Mouse (Mus musculus) frontal cortex, postnatal 14 days (tissue): ENCODE measurements around the gene Mob3a.

Experiments used
- DNase-seq, 2 experiments: peaks; one replicate each; pipeline ENCODE4 v3.0.0; 2022; ENCODE audit warnings: low spot score in 2 of 2

Mob3a gene

DNA sequence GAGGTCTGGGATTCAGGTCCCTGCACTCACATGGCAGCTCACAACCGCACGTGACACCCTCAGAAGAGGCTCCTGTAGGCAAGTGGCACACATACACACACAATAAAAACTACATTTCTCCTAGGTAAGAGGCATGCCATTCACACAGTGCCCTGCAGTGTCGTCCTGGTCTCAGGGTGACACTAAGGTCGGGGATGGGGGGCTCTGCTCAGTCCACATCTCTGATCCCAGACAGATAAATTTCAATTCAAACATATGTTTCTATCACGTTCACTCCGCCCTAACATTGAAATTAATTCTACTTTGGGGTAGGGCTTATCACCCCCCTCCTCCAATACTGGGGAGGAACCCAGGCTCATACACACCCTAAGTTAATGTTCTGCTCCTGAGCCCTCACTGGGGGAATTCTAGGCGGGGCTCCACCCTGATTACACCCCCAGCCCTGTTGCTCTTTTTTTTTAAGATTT is 1.7 kb downstream of the Mob3a start:
- DNase-seq = no peak

GRCm38 (mm10) chr10:80698605-80699004 is 3.2 kb downstream of the Mob3a start:
- DNase-seq = no peak

DNA sequence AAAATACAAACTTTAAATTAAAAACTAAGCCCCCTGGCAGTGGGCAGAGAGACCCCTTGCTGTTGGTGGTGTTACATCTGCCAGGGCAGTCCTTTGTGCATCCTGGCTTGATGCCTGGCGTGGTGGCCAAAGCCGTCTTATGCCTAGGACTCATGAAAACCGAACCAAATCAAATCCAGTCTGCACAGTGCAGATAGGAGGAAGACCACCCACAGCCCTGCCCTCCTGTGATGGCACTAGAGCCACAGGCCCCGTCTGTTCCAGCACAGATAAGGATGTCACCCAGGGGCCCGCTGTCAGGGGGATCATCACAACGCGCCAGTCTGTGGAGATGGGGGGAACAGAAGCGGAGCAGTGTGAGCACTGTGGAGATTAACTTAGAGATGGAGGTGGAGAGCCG is 4.0 kb downstream of the Mob3a start:
- no peak for DNase-seq

- DNase-seq = no peak
Measured at GRCm38 (mm10) chr10:80697393-80697787, 4.4 kb downstream of the Mob3a start.

- no peak for DNase-seq
Measured at GRCm38 (mm10) chr10:80696502-80697392, 5.0 kb downstream of the Mob3a start.

DNA sequence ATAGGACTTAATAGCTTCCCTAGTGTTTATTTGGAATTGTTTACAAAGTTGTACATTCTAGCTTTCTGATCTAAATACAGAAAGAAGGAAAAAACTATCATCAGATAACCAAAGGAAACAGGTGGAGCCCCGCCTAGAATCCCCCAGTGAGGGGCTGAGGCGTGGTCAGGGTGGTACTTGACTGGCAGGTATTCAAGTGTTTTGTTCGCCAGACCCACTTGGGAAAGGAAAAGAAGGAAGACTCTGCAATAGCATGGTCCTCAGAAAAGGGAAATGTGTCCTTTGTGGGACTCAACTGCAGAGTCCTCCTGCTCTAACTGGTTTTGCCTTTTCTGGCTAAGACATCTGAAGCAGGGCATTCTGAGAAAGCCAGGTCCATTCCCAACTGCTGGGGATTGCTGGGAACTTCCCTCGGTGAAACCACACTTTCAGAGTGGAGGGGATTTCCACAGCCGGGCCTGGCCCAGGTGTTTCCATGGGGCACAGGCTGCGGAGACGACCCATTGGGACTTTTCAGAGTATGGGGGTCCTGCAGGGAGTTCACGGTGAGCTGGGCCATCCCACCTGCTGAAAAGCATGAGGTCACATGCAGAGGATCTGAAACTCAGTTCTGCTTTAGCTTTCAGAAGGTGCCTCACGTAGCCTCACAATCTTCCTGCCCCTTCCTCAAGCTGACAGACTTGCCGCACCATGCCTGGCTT is 5.8 kb downstream of the Mob3a start:
- no peak for DNase-seq

GRCm38 (mm10) chr10:80695186-80695585 is 6.6 kb downstream of the Mob3a start:
- DNase-seq = no peak

GRCm38 (mm10) chr10:80694159-80694938 is 7.4 kb downstream of the Mob3a start:
- no peak for DNase-seq

GRCm38 (mm10) chr10:80693401-80694045 is 8.3 kb downstream of the Mob3a start:
- no peak for DNase-seq

DNA sequence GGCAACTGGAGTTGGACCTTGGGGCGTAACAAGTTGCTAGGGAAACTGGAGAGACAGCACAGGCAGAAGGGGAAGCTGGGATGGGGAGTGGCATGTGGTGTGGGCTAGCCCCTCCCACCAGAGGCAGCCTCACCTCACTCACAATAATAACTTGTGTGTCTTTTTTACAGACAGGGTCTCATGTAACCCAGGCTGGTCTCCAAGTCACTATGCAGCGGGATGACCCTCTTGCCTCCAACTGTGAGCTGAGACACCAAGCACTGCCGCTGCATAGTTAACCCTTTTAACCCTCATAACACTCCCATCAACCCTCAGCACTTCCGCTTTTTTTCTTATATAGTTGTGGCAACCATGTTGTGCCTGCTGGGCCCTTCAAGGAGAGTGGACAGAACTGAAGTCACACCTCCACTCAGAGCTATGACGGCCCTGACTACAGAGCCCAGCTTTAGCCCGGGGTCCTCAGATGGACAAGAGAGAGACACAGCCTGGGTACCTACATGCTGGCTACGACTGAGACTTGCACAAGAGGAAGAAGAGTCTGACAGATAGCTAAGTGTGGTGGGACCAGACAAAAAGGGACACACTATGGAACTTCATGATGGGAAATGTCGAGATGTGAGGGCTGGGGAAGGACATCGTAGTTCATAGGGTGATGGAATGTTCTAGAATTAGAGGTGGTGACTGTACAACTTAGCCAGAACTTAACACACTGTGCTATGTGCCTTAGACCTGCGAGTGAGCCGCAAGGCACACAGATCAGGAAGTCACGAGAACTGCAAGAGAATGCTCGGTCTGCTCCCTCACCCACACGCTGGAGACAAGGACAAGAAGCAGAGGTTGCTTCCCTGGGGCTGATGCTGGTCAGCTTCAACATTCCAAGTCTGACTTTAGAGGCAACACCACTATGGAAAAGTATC is 9.3 kb downstream of the Mob3a start:
- no peak for DNase-seq

GRCm38 (mm10) chr10:80687850-80688249 is 13.9 kb downstream of the Mob3a start:
- DNase-seq = peak in 1 of 2 experiments; percentile 60

DNA sequence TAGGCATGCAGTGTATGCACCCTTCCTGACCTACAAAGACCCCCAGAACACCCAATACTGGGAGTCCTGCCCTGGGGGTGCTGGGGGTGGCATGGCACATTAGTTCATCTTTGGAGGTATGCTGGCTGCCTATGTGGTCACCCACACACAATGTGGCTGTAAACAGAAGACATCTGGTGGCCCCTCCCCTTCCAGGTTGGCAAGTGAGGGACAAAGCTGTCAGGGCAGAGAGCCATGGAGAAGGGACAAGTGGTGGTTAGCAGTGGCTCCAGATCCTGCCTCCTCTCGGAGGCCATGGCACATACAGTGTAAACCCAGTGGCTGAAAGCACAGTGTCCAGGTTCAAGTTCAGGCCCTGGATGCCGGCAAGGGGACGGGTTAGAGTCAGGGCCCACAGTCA is 15.2 kb downstream of the Mob3a start:
- no peak for DNase-seq

DNA sequence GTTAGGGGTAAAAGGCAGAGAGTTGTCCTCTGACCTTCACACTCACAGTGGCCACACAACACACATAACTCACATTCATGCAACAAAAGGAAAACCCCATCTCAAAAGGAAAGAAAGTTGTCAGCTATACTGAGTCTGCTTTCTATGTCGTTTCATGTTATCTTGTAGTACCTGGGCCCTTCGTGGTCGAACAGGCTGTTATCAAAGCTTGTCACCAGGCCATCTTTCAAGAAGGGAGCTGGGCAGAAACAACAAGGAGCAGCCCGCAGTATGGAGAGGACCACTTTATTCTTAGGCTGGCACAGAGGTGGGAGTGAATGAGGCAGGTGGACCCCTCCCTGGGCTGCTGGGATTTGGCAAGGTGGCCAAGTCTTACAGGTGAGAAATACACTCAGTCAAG is 16.8 kb downstream of the Mob3a start:
- no peak for DNase-seq

- no peak for DNase-seq
Measured at GRCm38 (mm10) chr10:80684214-80684613, 17.6 kb downstream of the Mob3a start.

GRCm38 (mm10) chr10:80683647-80684046 is 18.1 kb downstream of the Mob3a start:
- DNase-seq = no peak

DNA sequence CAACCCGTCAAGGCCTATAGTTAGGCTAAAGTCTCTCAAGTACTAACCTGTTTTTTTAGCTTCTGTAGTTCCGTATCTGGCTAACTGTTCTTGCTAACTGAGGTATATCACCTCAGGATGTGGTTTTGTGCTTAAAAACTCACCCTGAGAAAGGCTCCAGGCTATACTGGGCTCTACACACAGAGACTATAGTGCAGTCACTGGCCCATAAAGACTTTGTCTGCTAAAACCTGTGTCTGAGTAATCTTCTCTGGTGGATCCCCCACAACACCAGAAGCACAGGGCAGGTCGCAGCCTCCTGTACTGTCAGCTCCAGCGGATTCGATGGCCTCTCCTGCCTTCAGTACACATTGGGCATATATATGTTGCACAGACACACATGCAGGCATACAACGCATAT is 19.8 kb downstream of the Mob3a start:
- no peak for DNase-seq

DNA sequence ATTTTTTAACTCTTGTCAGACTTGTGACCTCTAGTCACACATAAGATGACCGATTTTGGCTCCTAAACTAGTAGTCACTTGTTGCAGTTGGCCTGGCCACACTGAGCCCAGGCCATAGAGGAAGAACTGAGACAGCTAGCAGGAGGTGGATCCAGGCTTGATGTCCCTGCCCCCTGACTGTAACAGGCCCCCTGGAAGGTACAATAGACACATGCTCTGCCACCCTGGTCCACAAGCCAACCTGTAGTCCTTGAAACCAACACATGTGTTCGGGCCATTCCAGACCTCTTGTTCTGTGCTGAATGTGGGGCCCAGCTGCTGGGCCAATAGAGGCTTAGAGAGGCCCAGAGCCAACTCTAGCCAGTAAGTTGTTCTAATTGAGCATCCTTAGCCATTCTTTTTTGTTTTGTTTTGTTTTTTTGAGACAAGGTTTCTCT is 21.5 kb downstream of the Mob3a start:
- no peak for DNase-seq

- DNase-seq = no peak
Measured at GRCm38 (mm10) chr10:80679556-80680259, 22.1 kb downstream of the Mob3a start.

- DNase-seq = no peak
Measured at GRCm38 (mm10) chr10:80678601-80679377, 23.0 kb downstream of the Mob3a start.
